ENCODE assay signal across 9 mouse cellular contexts in genomic region chr16:50118150-50118549, GRCm38 (mm10).
DNase-seq lines count a peak whose midpoint lies in the region; ATAC-seq and TF ChIP-seq lines count a peak whose summit lies in the region.
"Had no signal": no experiment of that assay in that cellular context is flagged by ENCODE, and none has a peak within 500 bp of the region (broad histone marks: within the 10 kb centered on the region; RNA-seq: fewer than 3 reads in every experiment).

No protein-coding gene starts in this region.

- H3K4me3 ChIP-seq in lung, adult 2 months (replicated peaks; ENCODE audit: extremely low read depth, low read depth, low read length), result no peak overlapping the region

- no peaks in the 10 kb centered on the region for H3K4me1 ChIP-seq in lung, adult 2 months (ENCODE audit: control insufficient read depth, insufficient read depth, low read length)

- ATAC-seq in granulocyte monocyte progenitor cell, adult 5-6 weeks (replicated peaks; ENCODE audit: poor library complexity, severe bottlenecking), result peak; percentile 40; the same call in 1 of the 2 replicates

- no peak for TF ChIP-seq POLR2A in lung, adult 2 months (IDR thresholded peaks at IDR 0.05; ENCODE audit: borderline replicate concordance, extremely low read depth, low read depth, low read length)

- peak; percentile 5 to 24 for DNase-seq in adrenal gland, adult 18-20 months (ENCODE audit: low spot score in 2 of 2)
- DNase-seq in adrenal gland, adult 8-10 months, result no peak
- DNase-seq in lung, adult 2 months, result no peak
- no peak for DNase-seq in lung, postnatal 25 days (ENCODE audit: low spot score)
- peak; percentile 21 for DNase-seq in thymus, postnatal 0 days (ENCODE audit: low spot score)
- no peak for DNase-seq in ovary, postnatal 14 days (ENCODE audit: low spot score)
- no peak for DNase-seq in ovary, adult 18-20 months (ENCODE audit: low spot score)
- DNase-seq: kidney, postnatal 4 days had no signal

- 94% methylated on average over 7 of the region's 7 CpGs for WGBS in lung, adult 2 months

- TF ChIP-seq CTCF in lung, adult 2 months (IDR thresholded peaks at IDR 0.05; ENCODE audit: insufficient read depth, low read length), result 0 out of 2 replicates have a peak, but pooled peaks have one; percentile 11

Comparison
In these comparisons a context has a peak if more than half of its experiments do, and no peak if none do; other contexts are left out.
1. DNase-seq: peak in adrenal gland, adult 18-20 months (2 of 2) and thymus, postnatal 0 days (single experiment); none in adrenal gland, adult 8-10 months (single experiment), lung, adult 2 months (single experiment), lung, postnatal 25 days (single experiment), ovary, postnatal 14 days (single experiment) and ovary, adult 18-20 months (single experiment).